Mouse (Mus musculus) testis, adult 2 months (tissue): ENCODE data around the gene Oas1f.

Experiments
- CTCF ChIP-seq: fragments of 200-500 bp; IDR thresholded peaks from 2 replicates; pipeline ENCODE4 v1.5.1; 2012; ENCODE audit warnings: low read depth, mild to moderate bottlenecking, inconsistent platforms, low read length, moderate library complexity; ENCODE audit not compliant: control insufficient read depth, insufficient read depth, insufficient replicate concordance
- POLR2A ChIP-seq: fragments of 200-500 bp; IDR thresholded peaks from 2 replicates; pipeline ENCODE4 v1.6.1; 2012; ENCODE audit warnings: low read depth, mild to moderate bottlenecking, inconsistent platforms, low read length, moderate library complexity; ENCODE audit not compliant: control insufficient read depth

DNA sequence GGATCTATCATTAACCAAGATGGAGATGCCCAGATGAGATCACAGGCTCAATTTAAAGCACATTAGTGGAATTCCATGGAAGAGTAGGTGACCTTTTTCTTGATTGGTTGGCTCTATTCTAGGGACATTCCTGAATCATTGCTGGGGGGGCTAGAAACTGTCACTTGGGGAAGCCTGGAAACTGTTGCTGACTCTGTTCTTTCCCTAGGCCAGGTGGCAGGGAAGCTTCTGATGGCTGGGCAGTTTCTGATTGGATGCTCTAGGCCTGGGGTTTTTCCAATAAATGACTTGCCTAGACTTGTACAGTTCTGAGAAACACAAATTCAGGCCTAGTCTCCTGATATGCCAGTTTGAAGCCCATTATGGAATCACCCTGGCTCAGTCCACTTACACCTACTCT lies 28.2 kb upstream of the Oas1f start:
- TF ChIP-seq CTCF (no peak), POLR2A (no peak)
